Mouse (Mus musculus): ENCODE data around the gene Lgi4.

The Lgi4 gene

GRCm38 (mm10) chr7:31074713-31075069 is 15.5 kb downstream of the Lgi4 start:
- in situ Hi-C loops (cut with MboI; ENCODE audit: low sequenced_read_pairs), result no loop called here

GRCm38 (mm10) chr7:31076492-31076891 is 17.4 kb downstream of the Lgi4 start, which contains the start of gene Fxyd3:
TSS of gene Fxyd3 (minus strand) at chr7:31076704.
- in situ Hi-C loops (cut with MboI; ENCODE audit: low sequenced_read_pairs), result no loop called here

DNA sequence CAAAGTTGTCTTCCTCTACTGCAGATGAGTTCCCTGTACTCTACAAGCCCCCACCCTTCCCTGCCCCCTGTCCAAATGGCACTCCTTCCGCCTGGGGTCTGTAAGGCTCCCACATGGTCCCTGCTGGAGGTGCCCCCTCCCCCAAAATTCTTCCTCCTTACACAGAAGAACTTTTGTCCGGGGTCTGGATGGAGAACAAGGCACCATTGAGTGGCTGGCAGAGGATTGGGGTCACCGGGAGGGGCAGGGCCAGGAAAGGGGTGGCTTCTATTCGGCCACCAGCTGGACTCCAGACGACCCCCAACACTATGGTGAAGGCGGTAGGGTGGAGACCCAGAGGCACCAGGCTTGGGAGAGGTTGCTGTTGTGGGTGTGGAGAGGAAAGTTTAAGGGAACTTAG is 18.3 kb downstream of the Lgi4 start:
- in situ Hi-C loops (cut with MboI; ENCODE audit: low sequenced_read_pairs), result no loop called here

- in situ Hi-C loops (cut with MboI; ENCODE audit: low sequenced_read_pairs), result no loop called here
These were observed 18.8 kb downstream of the Lgi4 start for GRCm38 (mm10) chr7:31077885-31078445.

GRCm38 (mm10) chr7:31079670-31080069 is 20.5 kb downstream of the Lgi4 start:
- in situ Hi-C loops (cut with MboI; ENCODE audit: low sequenced_read_pairs), result no loop called here

DNA sequence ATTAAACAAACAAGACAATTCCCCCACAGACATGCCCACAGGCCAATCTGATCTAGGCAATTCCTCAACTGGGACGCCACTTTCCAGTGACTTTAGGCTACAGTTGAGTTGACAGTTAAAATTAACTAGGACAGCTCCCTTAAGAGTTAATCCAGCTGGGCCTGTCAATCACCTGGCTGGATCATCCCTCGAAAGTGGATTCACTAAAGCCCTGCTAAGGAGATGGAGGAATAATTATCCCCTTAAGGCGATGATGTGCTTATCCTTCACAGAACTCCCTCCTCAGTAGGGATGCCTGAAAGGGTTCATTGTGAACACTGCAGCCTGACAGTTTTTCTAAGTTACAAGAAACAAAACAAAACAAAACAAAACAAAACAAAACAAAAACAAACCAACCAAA is 21.5 kb downstream of the Lgi4 start:
- in situ Hi-C loops (cut with MboI; ENCODE audit: low sequenced_read_pairs), result no loop called here

- in situ Hi-C loops (cut with MboI; ENCODE audit: low sequenced_read_pairs), result no loop called here
These were observed 22.0 kb downstream of the Lgi4 start for GRCm38 (mm10) chr7:31081106-31081505.

- in situ Hi-C loops (cut with MboI; ENCODE audit: low sequenced_read_pairs), result no loop called here
These were observed 23.0 kb downstream of the Lgi4 start for GRCm38 (mm10) chr7:31082106-31082505.

GRCm38 (mm10) chr7:31082831-31083588 is 23.9 kb downstream of the Lgi4 start:
- in situ Hi-C loops (cut with MboI; ENCODE audit: low sequenced_read_pairs), result no loop called here

DNA sequence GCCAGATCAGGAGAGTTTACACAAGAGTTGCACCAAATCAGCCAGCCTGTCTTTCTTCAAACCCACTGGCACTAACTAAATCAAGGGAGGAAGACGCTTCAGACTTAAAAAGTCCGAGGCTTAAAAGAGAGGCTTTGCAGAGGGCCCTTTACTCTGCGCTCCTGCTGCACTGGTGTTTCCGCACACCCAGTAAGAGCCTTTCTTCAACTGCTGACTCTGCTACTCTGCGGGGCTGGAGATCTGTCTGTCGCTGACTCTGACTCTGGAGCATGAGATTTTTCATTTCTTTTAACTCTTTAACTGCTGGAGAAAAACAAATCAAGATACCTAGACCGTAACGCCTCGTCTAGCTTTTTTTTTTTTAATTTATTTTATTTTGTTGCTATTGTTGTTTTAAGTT is 25.0 kb downstream of the Lgi4 start:
- in situ Hi-C loops (cut with MboI; ENCODE audit: low sequenced_read_pairs), result no loop called here

DNA sequence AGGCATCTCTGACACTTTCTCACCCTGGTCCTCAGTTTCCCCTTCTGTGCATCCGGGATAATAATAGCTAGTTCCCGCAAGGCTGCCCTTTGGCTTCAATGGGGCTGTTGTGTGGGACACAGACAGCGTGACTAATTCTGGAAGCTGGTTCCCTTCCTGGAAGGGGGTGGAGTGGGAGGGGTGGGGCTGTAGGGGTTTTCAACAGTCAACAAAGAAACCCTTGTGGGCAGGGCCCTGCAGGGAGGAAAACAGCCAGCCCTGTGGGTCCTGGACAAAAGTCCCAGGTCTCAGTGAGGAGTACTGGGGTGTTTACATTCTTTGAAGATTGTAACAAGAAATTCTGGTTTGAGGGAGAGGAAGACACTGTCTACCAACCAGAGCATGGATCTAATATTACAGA is 26.0 kb downstream of the Lgi4 start:
- in situ Hi-C loops (cut with MboI; ENCODE audit: low sequenced_read_pairs), result no loop called here

- in situ Hi-C loops (cut with MboI; ENCODE audit: low sequenced_read_pairs), result no loop called here
These were observed 27.1 kb downstream of the Lgi4 start for GRCm38 (mm10) chr7:31086175-31086755.

GRCm38 (mm10) chr7:31087262-31087661 is 28.1 kb downstream of the Lgi4 start:
- in situ Hi-C loops (cut with MboI; ENCODE audit: low sequenced_read_pairs), result no loop called here

DNA sequence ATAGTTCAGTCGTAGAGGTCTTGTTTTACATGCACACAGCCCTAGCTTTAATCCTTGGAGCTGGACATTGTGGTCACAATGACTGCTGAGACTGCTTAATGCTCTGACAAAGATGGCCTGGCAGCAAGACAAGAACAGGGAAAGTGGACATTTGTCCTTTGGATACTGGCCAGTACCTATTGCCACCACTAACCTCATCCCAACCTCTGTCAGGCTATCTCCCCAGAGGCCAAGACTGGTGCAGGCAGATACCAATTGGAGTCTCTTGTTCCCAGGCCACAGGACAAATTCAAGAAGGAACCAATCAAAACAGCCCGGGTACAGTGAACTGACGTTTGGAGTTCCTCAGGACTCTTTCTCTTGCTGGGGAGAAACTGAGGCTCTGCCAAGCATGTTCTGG is 29.1 kb downstream of the Lgi4 start:
- in situ Hi-C loops (cut with MboI; ENCODE audit: low sequenced_read_pairs), result no loop called here

- in situ Hi-C loops (cut with MboI; ENCODE audit: low sequenced_read_pairs), result loop anchor here (10.0 kb wide), 1 partner anchor 115 kb away; the partner anchor contains the start of genes Fam187b and Lsr
These were observed 30.6 kb downstream of the Lgi4 start for GRCm38 (mm10) chr7:31089721-31090120.

- in situ Hi-C loops (cut with MboI; ENCODE audit: low sequenced_read_pairs), result loop anchor here (5.0 to 10.0 kb wide), 2 partner anchors 33 to 120 kb away; partner anchors contain the start of genes Fam187b and Lsr
These were observed 35.8 kb downstream of the Lgi4 start for GRCm38 (mm10) chr7:31094774-31095501.

- in situ Hi-C loops (cut with MboI; ENCODE audit: low sequenced_read_pairs), result loop anchor here (5.0 to 10.0 kb wide), 2 partner anchors 35 to 122 kb away; partner anchors contain the start of genes Fam187b and Lsr
These were observed 37.9 kb downstream of the Lgi4 start for GRCm38 (mm10) chr7:31096892-31097564.

GRCm38 (mm10) chr7:31097583-31098248 is 38.6 kb downstream of the Lgi4 start:
- in situ Hi-C loops (cut with MboI; ENCODE audit: low sequenced_read_pairs), result loop anchor here (5.0 to 10.0 kb wide), 2 partner anchors 35 to 123 kb away; partner anchors contain the start of genes Fam187b and Lsr

GRCm38 (mm10) chr7:31098697-31099611 is 39.8 kb downstream of the Lgi4 start:
- in situ Hi-C loops (cut with MboI; ENCODE audit: low sequenced_read_pairs), result loop anchor here (5.0 to 10.0 kb wide), 2 partner anchors 37 to 124 kb away; partner anchors contain the start of genes Fam187b and Lsr

Measured in CH12F3 (cell line).